Mouse (Mus musculus) liver, embryonic 11.5 days (tissue): ENCODE results near the gene Tnks1bp1. TPM values are rescaled to one million over a fixed set of nuclear protein-coding genes. Genes with fewer than 3 reads are reported as not detected.

Experiments used
- ATAC-seq: fragments of 200-750 bp; cut with Nextera tagmentation; replicated peaks from 2 replicates; pipeline ENCODE4 v1.8.0; 2017; ENCODE audit warnings: moderate number of reproducible peaks, mild to moderate bottlenecking, moderate TSS enrichment, moderate library complexity; ENCODE audit not compliant: low FRiP score
- DNase-seq: peaks from one replicate; pipeline ENCODE4 v3.0.0-alpha.2; 2017; ENCODE audit warnings: low spot score
- H3K27ac ChIP-seq: fragments of 300-500 bp; sonication (generic); 2 replicates; pipeline ENCODE4 v1.5.1; 2014; ENCODE audit warnings: mild to moderate bottlenecking, low read depth, low read length, control low read depth
- H3K27me3 ChIP-seq: fragments of 300-500 bp; sonication (generic); replicated peaks from 2 replicates; pipeline ENCODE4 v1.6.1; 2014; ENCODE audit warnings: low read length, mixed read lengths; ENCODE audit not compliant: control insufficient read depth, insufficient read depth
- H3K36me3 ChIP-seq: fragments of 300-500 bp; sonication (generic); 2 replicates; pipeline ENCODE4 v1.6.1; 2014; ENCODE audit warnings: mild to moderate bottlenecking, low read length, moderate library complexity, mixed read lengths; ENCODE audit not compliant: control insufficient read depth, insufficient read depth
- H3K4me1 ChIP-seq: fragments of 300-500 bp; sonication (generic); replicated peaks from 2 replicates; pipeline ENCODE4 v1.6.1; 2014; ENCODE audit warnings: low read length, mixed read lengths; ENCODE audit not compliant: control insufficient read depth, insufficient read depth
- H3K4me2 ChIP-seq: fragments of 300-500 bp; sonication (generic); 2 replicates; pipeline ENCODE4 v1.6.1; 2014; ENCODE audit warnings: mild to moderate bottlenecking, control low read depth, moderate library complexity
- H3K4me3 ChIP-seq: fragments of 300-500 bp; sonication (generic); 2 replicates; pipeline ENCODE4 v1.5.1; 2014; ENCODE audit warnings: low read depth, low read length, control low read depth
- H3K9ac ChIP-seq: fragments of 300-500 bp; sonication (generic); 2 replicates; pipeline ENCODE4 v1.6.1; 2014; ENCODE audit warnings: low read depth, low read length, control low read depth
- H3K9me3 ChIP-seq: fragments of 300-500 bp; sonication (generic); 2 replicates; pipeline ENCODE4 v1.6.1; 2016; ENCODE audit warnings: low read length, inconsistent platforms, mixed read lengths; ENCODE audit not compliant: control insufficient read depth
- WGBS: fragments of 180-500 bp; shearing (Covaris S2); extraction: QIAGEN DNeasy Blood & Tissue Kit; methylation state at CpG from one replicate; pipeline ENCODE4 v1.1.7; 2014; 5-methylcytosine and 5-hydroxymethylcytosine counted together
- polyA plus RNA-seq: library from polyadenylated mRNA; unstranded; fragments of >200 nt; fragmentation: Nextera tagmentation; extraction: Ambion mirVana; gene quantifications from 2 replicates; pipeline ENCODE4 v1.2.1, GENCODE M21; 2014

Gene Tnks1bp1
- polyA plus RNA-seq, 1 experiment from 2014 or later: 3.7 TPM

- ATAC-seq (no peak), DNase-seq (no peak)
- Histone ChIP-seq H3K27ac (no peak overlapping the region), H3K27me3 (peaks cover 16% of the 10 kb centered on the region), H3K9ac (no peak overlapping the region), H3K9me3 (no peaks in the 10 kb centered on the region), H3K4me2 (no peak overlapping the region), H3K4me1 (0 out of 2 replicates have a peak, but pooled peaks cover 1% of the 10 kb centered on the region), H3K4me3 (no peak overlapping the region), H3K36me3 (no peaks in the 10 kb centered on the region)
- WGBS: 49% methylated on average over 6 of the region's 6 CpGs
These were observed 16.8 kb upstream of the Tnks1bp1 start for GRCm38 (mm10) chr2:85030989-85031388.

- 69% methylated on average over 2 of the region's 2 CpGs for WGBS
- H3K27ac ChIP-seq: no peak overlapping the region
- H3K36me3 ChIP-seq: no peaks in the 10 kb centered on the region
- H3K4me1 ChIP-seq: peaks cover 5% of the 10 kb centered on the region
- no peak overlapping the region for H3K4me3 ChIP-seq
- no peak for ATAC-seq
- no peak for DNase-seq
- H3K9me3 ChIP-seq: no peaks in the 10 kb centered on the region
- no peak overlapping the region for H3K9ac ChIP-seq
- H3K4me2 ChIP-seq: no peak overlapping the region
- peaks cover 16% of the 10 kb centered on the region for H3K27me3 ChIP-seq
These were observed 14.7 kb upstream of the Tnks1bp1 start for GRCm38 (mm10) chr2:85033121-85033520.

- Histone ChIP-seq H3K9me3 (no peaks in the 10 kb centered on the region), H3K27ac (no peak overlapping the region), H3K4me1 (peaks cover 9% of the 10 kb centered on the region), H3K4me3 (no peak overlapping the region), H3K9ac (no peak overlapping the region), H3K27me3 (peaks cover 16% of the 10 kb centered on the region), H3K36me3 (0 out of 2 replicates have a peak, but pooled peaks cover under 1% of the 10 kb centered on the region), H3K4me2 (no peak overlapping the region)
- 47% methylated on average over 7 of the region's 7 CpGs for WGBS
- DNase-seq (no peak), ATAC-seq (no peak)
These were observed 13.7 kb upstream of the Tnks1bp1 start for GRCm38 (mm10) chr2:85034169-85034568.

GRCm38 (mm10) chr2:85036507-85037046 lies 11.2 kb upstream of the Tnks1bp1 start:
- WGBS: 5% methylated on average over 11 of the region's 11 CpGs
- H3K27ac ChIP-seq: peak overlapping the region; percentile 84; the same call in 1 of the 2 replicates

GRCm38 (mm10) chr2:85037047-85038026 lies 10.5 kb upstream of the Tnks1bp1 start, which contains the start of the genes Ssrp1 and P2rx3:
Gene Ssrp1, plus strand, starts transcription at chr2:85037234.
Gene P2rx3, minus strand, starts transcription at chr2:85037462.
- Histone ChIP-seq H3K27ac (peak within 1 kb of the TSS; percentile 84), H3K4me2 (peak within 1 kb of the TSS; percentile 92), H3K4me3 (peak within 1 kb of the TSS; percentile 93), H3K9ac (peak within 1 kb of the TSS; percentile 98), H3K4me1 (peaks cover 9% of the 10 kb centered on the region), H3K9me3 (no peaks in the 10 kb centered on the region), H3K27me3 (peaks cover 11% of the 10 kb centered on the region), H3K36me3 (peaks cover 31% of the 10 kb centered on the region)
- under 1% methylated on average over 66 of the region's 66 CpGs for WGBS
- DNase-seq: peak; percentile 85
- ATAC-seq: peak; percentile 92

More at GRCm38 (mm10) chr2:85036507-85037046, 11.2 kb upstream of the Tnks1bp1 start:
- no peaks in the 10 kb centered on the region for H3K9me3 ChIP-seq
- H3K4me3 ChIP-seq: peak overlapping the region; percentile 93
- H3K27me3 ChIP-seq: peaks cover 16% of the 10 kb centered on the region
- peak overlapping the region; percentile 98 for H3K9ac ChIP-seq
- peaks cover 24% of the 10 kb centered on the region for H3K36me3 ChIP-seq
- DNase-seq (peak; percentile 50), ATAC-seq (peak; percentile 44)
- peak overlapping the region; percentile 92 for H3K4me2 ChIP-seq
- H3K4me1 ChIP-seq: peaks cover 9% of the 10 kb centered on the region

GRCm38 (mm10) chr2:85038336-85038735 lies 9.5 kb upstream of the Tnks1bp1 start:
- WGBS: 85% methylated on average over 13 of the region's 13 CpGs
- peaks cover 10% of the 10 kb centered on the region for H3K27me3 ChIP-seq
- peak overlapping the region; percentile 98 for H3K9ac ChIP-seq
- H3K4me2 ChIP-seq: peak overlapping the region; percentile 92
- ATAC-seq: no peak
- H3K4me3 ChIP-seq: peak overlapping the region; percentile 93
- H3K27ac ChIP-seq: 0 out of 2 replicates have a peak overlapping the region, but pooled peaks have one; percentile 84
- peaks cover 9% of the 10 kb centered on the region for H3K4me1 ChIP-seq
- H3K36me3 ChIP-seq: peaks cover 41% of the 10 kb centered on the region
- no peaks in the 10 kb centered on the region for H3K9me3 ChIP-seq
- no peak for DNase-seq

- DNase-seq: no peak
- Histone ChIP-seq H3K36me3 (peaks cover 70% of the 10 kb centered on the region), H3K9ac (no peak overlapping the region), H3K4me1 (peaks cover 8% of the 10 kb centered on the region), H3K27me3 (no peaks in the 10 kb centered on the region), H3K4me2 (no peak overlapping the region), H3K4me3 (no peak overlapping the region), H3K27ac (no peak overlapping the region), H3K9me3 (no peaks in the 10 kb centered on the region)
- WGBS: 90% methylated on average over 7 of the region's 7 CpGs
- ATAC-seq: no peak
These were observed 4.2 kb upstream of the Tnks1bp1 start for GRCm38 (mm10) chr2:85043623-85044022.

GRCm38 (mm10) chr2:85046222-85046621 lies 1.6 kb upstream of the Tnks1bp1 start:
- Histone ChIP-seq H3K4me3 (no peak overlapping the region), H3K27me3 (no peaks in the 10 kb centered on the region), H3K4me2 (no peak overlapping the region), H3K9ac (no peak overlapping the region), H3K36me3 (peaks cover 49% of the 10 kb centered on the region), H3K9me3 (no peaks in the 10 kb centered on the region), H3K4me1 (peaks cover 14% of the 10 kb centered on the region), H3K27ac (no peak overlapping the region)
- 93% methylated on average over 8 of the region's 8 CpGs for whole genome bisulfite sequencing
- DNase-seq (no peak), ATAC-seq (no peak)
